Mouse (Mus musculus) B cell, adult (primary cell): ENCODE measurements around the gene Gm7173. TPM values are rescaled to one million over a fixed set of nuclear protein-coding genes. Genes with fewer than 3 reads are reported as not detected.

Experiments used
- total RNA-seq: library from RNA; stranded (reverse); gene quantifications from 4 replicates; pipeline ENCODE4 v1.2.4, GENCODE M21; 2023; ENCODE audit not compliant: inconsistent age

Gene Gm7173
- total RNA-seq, result 0.35 TPM in 1 of 4 replicates, not detected in the others

GRCm38 (mm10) chrX:79516977-79517645, at the start of gene Gm7173:
Gm7173 (minus strand) TSS chrX:79517285.

Other genes starting within 250 kb of the Gm7173 start
- not detected in 4 replicates for gene Mageb16, start 154.2 kb upstream of the Gm7173 start, total RNA-seq